Mouse (Mus musculus) brain, embryonic 14.5 days (tissue): ENCODE data around the gene Gm21761.
"Not testable (repeated sequence)": the region's sequence is repeated elsewhere in the genome, so short reads cannot be mapped to it uniquely, and the experiment has no call there.

ENCODE experiments used
- CTCF ChIP-seq: fragments of 200-500 bp; IDR thresholded peaks from 2 replicates; pipeline ENCODE4 v1.5.1; 2012; ENCODE audit warnings: inconsistent platforms, mild to moderate bottlenecking, moderate library complexity, borderline replicate concordance; ENCODE audit not compliant: insufficient read depth, insufficient read length; ENCODE audit errors: extremely low read depth
- POLR2A ChIP-seq: fragments of 200-500 bp; IDR thresholded peaks from 2 replicates; pipeline ENCODE4 v1.6.1; 2012; ENCODE audit warnings: mild to moderate bottlenecking, inconsistent platforms, borderline replicate concordance; ENCODE audit not compliant: poor library complexity, insufficient read depth, insufficient read length, severe bottlenecking; ENCODE audit errors: extremely low read depth

DNA sequence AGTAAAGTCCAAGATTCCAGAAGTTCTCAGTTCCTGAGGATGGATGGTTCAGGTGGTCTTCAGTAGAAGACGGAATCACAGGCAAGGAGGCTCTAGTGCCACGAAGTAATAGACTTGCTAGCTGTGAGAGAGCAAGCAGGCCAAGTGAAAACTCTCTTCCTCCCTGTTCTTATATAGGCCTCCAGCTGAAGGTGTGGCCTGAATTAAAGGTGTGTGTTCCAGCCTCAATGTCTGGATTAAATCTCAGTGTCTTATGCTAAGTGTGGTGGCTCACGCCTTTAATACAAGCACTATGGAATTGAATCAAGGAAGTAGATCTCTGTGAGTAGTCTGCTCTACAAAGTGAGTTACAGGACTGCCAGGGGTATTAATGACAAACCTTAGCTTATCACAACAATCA lies 34.4 kb downstream of the Gm21761 start, which contains the start of gene Tcstv1:
- TF ChIP-seq CTCF, POLR2A: not testable (repeated sequence)
